Mouse (Mus musculus) erythroid progenitor cell, adult 5-6 weeks (primary cell): ENCODE results near the gene Gm10409. TPM values are rescaled to one million over a fixed set of nuclear protein-coding genes. Genes with fewer than 3 reads are reported as not detected.
"Not testable (repeated sequence)": the region's sequence is repeated elsewhere in the genome, so short reads cannot be mapped to it uniquely, and the experiment has no call there.

Experiments used
- ATAC-seq: replicated peaks from 2 replicates; pipeline ENCODE4 v1.8.0; 2016; ENCODE audit warnings: moderate number of reproducible peaks, mild to moderate bottlenecking, moderate TSS enrichment, inconsistent platforms; ENCODE audit not compliant: poor library complexity, low FRiP score, severe bottlenecking
- total RNA-seq, 2 experiments: library from RNA; stranded (forward) in 1 of 2; stranded (reverse) in 1 of 2; fragments of 150-400 nt in 1 of 2; fragments of 186-747, 209-891 nt in 1 of 2; gene quantifications; 2 replicates each; pipeline versions ENCODE4 v1.2.3 to v1.2.4; 2015 to 2017; ENCODE audit warnings: low replicate concordance in 2 of 2

The Gm10409 gene
- total RNA-seq (2015; ENCODE audit: low replicate concordance) (0.84 TPM in 1 of 2 replicates, not detected in the other), total RNA-seq (2017; ENCODE audit: low replicate concordance) (not detected in 2 replicates)

DNA sequence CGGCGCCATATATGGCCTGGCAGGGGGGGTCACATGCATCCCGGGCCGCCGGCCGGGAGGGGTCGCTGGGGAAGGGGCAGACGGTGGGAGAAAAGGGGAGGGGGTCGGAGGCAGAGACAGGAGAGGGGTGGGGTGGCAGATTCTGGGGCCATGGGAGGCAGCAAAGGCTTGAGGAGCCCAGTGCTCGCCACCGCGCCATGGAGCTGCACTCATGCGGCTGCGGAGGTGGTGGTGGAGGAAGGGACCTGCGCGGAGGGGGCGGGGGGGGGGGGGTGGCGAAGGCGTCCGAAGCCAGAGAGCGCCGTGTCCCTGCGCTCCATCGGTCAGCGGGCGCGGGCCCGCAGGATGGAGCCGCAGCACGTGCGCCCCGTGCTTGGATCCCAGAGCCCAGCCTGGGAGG, at the start of gene Gm10409:
Gm10409 (plus strand) TSS at position 301 of the 400 bp plus-strand sequence.
- ATAC-seq: not testable (repeated sequence)

DNA sequence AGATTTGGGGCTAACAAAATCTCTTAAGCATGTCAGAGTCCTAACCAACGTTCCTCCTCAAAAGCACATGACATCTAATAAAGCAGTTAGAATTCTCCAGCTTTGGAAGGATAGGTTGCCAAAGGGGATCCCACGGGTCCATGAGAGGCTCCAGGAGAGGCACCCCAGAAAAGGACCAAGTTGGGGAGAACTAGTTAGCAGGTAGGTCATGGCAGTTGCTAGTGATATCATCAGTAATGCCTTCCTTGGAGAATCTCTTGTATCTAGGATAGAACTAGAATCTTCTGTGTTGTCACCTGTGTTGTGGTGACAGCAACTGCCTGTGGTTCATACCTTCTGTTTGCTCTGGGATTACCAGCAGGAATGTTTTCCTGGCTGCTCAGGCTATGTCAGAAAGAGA, 17.6 kb upstream of the Gm10409 start, which contains the start of gene Gm10413:
Gm10413 (plus strand) TSS at position 301 of the 400 bp plus-strand sequence.
- not testable (repeated sequence) for ATAC-seq

DNA sequence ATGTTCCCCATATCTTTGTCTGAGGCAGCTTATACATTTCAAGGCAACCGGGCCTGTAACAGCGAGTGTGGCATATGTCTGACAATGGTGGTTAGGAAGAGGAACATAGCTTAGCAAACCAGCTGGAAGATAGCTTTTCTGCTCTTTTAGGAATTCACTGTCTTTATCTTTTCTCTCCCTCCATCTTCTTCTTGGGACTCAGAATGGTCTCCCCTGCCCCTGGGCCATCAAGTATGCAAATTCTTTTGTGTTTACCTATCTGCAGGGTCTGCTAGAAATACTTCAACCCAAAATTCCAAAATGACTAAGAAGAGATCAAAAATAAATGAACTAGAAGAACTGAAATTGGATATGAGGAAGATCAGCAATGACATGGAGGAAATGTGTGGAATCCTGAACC, 15.4 kb downstream of the Gm10409 start, which contains the start of gene Gm3005:
Gm3005 (plus strand) TSS at position 301 of the 400 bp plus-strand sequence.
- not testable (repeated sequence) for ATAC-seq

DNA sequence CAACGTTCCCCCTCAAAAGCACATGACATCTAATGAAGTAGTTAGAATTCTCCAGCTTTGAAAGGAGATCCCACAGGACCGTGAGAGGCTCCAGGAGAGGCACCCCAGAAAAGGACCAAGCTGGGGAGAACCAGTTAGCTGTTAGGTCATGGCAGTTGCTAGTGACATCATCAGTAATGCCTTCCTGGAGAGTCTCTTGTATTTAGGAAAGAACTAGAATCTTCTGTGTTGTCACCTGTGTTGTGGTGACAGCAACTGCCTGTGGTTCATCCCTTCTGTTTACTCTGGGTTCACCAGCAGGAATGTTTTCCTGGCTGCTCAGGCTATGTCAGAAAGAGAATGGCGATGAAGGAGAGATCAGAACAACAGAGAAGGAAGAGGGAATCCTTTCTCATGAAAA, 36.7 kb downstream of the Gm10409 start, which contains the start of gene Gm10408:
Gm10408 (plus strand) TSS at position 301 of the 400 bp plus-strand sequence.
- ATAC-seq: not testable (repeated sequence)

Other genes with a start within 250 kb of the Gm10409 start
- not detected in 2 replicates for gene Gm5795, start 224.4 kb upstream of the Gm10409 start, total RNA-seq (2015; ENCODE audit: low replicate concordance)
- gene Gm5795, start 224.4 kb upstream of the Gm10409 start, total RNA-seq (2017; ENCODE audit: low replicate concordance): not detected in 2 replicates
- gene D830030K20Rik, start 204.1 kb upstream of the Gm10409 start, total RNA-seq (2015; ENCODE audit: low replicate concordance): not detected in 2 replicates
- not detected in 2 replicates for gene D830030K20Rik, start 204.1 kb upstream of the Gm10409 start, total RNA-seq (2017; ENCODE audit: low replicate concordance)
- gene Gm2956, start 80.0 kb upstream of the Gm10409 start, total RNA-seq (2015; ENCODE audit: low replicate concordance): not detected in 2 replicates
- not detected in 2 replicates for gene Gm2956, start 80.0 kb upstream of the Gm10409 start, total RNA-seq (2017; ENCODE audit: low replicate concordance)
- not detected in 2 replicates for gene Gm10413, start 17.5 kb upstream of the Gm10409 start, total RNA-seq (2015; ENCODE audit: low replicate concordance)
- gene Gm10413, start 17.5 kb upstream of the Gm10409 start, total RNA-seq (2017; ENCODE audit: low replicate concordance): not detected in 2 replicates
- not detected in 2 replicates for gene Gm3005, start 15.5 kb downstream of the Gm10409 start, total RNA-seq (2015; ENCODE audit: low replicate concordance)
- not detected in 2 replicates for gene Gm3005, start 15.5 kb downstream of the Gm10409 start, total RNA-seq (2017; ENCODE audit: low replicate concordance)
- gene Gm10408, start 36.8 kb downstream of the Gm10409 start, total RNA-seq (2015; ENCODE audit: low replicate concordance): not detected in 2 replicates
- not detected in 2 replicates for gene Gm10408, start 36.8 kb downstream of the Gm10409 start, total RNA-seq (2017; ENCODE audit: low replicate concordance)
- gene Gm3012, start 221.9 kb downstream of the Gm10409 start, total RNA-seq (2015; ENCODE audit: low replicate concordance): not detected in 2 replicates
- not detected in 2 replicates for gene Gm3012, start 221.9 kb downstream of the Gm10409 start, total RNA-seq (2017; ENCODE audit: low replicate concordance)
- 0.84 TPM in 1 of 2 replicates, not detected in the other for gene Gm3020, start 239.4 kb downstream of the Gm10409 start, total RNA-seq (2015; ENCODE audit: low replicate concordance)
- gene Gm3020, start 239.4 kb downstream of the Gm10409 start, total RNA-seq (2017; ENCODE audit: low replicate concordance): not detected in 2 replicates